Mouse (Mus musculus) olfactory bulb, adult 2 months (tissue): ENCODE measurements around the gene Akap7.

Source experiments
- CTCF ChIP-seq: fragments of 200-500 bp; IDR thresholded peaks from 2 replicates; pipeline ENCODE4 v1.5.1; 2012; ENCODE audit warnings: low read depth, mild to moderate bottlenecking, low read length, moderate library complexity; ENCODE audit not compliant: insufficient read depth
- POLR2A ChIP-seq: fragments of 200-500 bp; IDR thresholded peaks from 2 replicates; pipeline ENCODE4 v1.6.1; 2012; ENCODE audit warnings: mild to moderate bottlenecking, low read depth, low read length, moderate library complexity; ENCODE audit not compliant: insufficient read depth

GRCm38 (mm10) chr10:25275492-25275891 is 32.2 kb downstream of the Akap7 start:
- TF ChIP-seq CTCF (no peak), POLR2A (no peak)
